Comparison of ENCODE assay signal across 11 mouse cellular contexts in the genomic region with DNA sequence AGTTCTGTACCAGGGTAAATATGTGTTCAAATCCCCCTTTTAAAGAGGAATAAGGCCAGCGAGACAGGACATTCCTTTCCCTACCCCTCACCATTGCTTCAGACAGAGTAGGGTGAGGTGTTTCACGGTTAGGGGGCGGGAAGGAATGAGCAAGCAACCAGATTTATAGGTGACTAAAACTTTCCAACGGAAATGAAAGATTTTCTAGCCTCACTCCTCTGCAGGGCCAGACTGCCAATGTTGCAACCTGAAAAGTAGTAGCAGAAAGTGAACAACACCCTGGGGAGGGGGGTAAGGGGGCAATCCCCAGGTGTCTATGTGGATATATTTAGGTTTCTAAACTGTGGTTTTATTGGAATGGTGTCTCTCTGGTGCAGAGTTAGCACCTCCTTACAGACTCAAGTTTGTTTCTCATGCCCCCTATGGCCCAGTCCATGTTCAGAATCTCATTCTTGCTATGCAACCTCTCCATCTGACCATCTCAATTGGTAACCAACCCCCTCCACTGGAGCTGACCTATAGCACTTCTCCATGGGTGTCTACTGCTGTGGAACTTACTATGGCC.
"Had no signal": no experiment of that assay in that cellular context is flagged by ENCODE, and none has a peak within 500 bp of the region (broad histone marks: within the 10 kb centered on the region; RNA-seq: fewer than 3 reads in every experiment).

No protein-coding gene starts in this region.

- H3K9ac ChIP-seq: liver, embryonic 13.5 days; liver, postnatal 0 days; lung, embryonic 15.5 days; neural tube, embryonic 12.5 days had no signal

- ATAC-seq: liver, postnatal 0 days had no signal

- H3K36me3 ChIP-seq: liver, embryonic 13.5 days; lung, embryonic 15.5 days; neural tube, embryonic 12.5 days had no signal

- H3K4me2 ChIP-seq: liver, embryonic 13.5 days; lung, embryonic 15.5 days; neural tube, embryonic 12.5 days had no signal

- DNase-seq: kidney, adult 8-10 months; kidney, postnatal 25 days; layer of hippocampus, adult 9-11 months; layer of hippocampus, postnatal 36 days; liver; liver, embryonic 13.5 days; liver, postnatal 0 days; midbrain, embryonic 14.5 days had no signal

- H3K27ac ChIP-seq: liver, embryonic 13.5 days; lung, embryonic 15.5 days; neural tube, embryonic 12.5 days; stomach, postnatal 0 days had no signal

- H3K4me3 ChIP-seq: liver, embryonic 13.5 days; lung, embryonic 15.5 days; neural tube, embryonic 12.5 days had no signal

- H3K27me3 ChIP-seq: liver, embryonic 13.5 days; lung, embryonic 15.5 days; neural tube, embryonic 12.5 days had no signal

- H3K9me3 ChIP-seq: liver, embryonic 13.5 days; lung, embryonic 15.5 days; neural tube, embryonic 12.5 days had no signal

- H3K4me1 ChIP-seq: liver, embryonic 13.5 days; lung, embryonic 15.5 days; neural tube, embryonic 12.5 days had no signal
